Mouse (Mus musculus) heart, embryonic 13.5 days (tissue): Measurements from ENCODE around the gene Cd86. TPM values are rescaled to one million over a fixed set of nuclear protein-coding genes. Genes with fewer than 3 reads are reported as not detected.
A peak's percentile ranks its signal among the peaks of the same experiment; 100 is the strongest.

ENCODE experiments used
- ATAC-seq: fragments of 200-750 bp; cut with Nextera tagmentation; 2 replicates; pipeline ENCODE4 v1.8.0; 2017; ENCODE audit warnings: moderate TSS enrichment; ENCODE audit not compliant: insufficient number of reproducible peaks, low FRiP score, low TSS enrichment; ENCODE audit errors: extremely low read depth
- H3K27ac ChIP-seq: fragments of 300-500 bp; sonication (generic); replicated peaks from 2 replicates; pipeline ENCODE4 v1.5.1; 2015; ENCODE audit warnings: moderate library complexity, mild to moderate bottlenecking, inconsistent platforms
- H3K27me3 ChIP-seq: fragments of 300-500 bp; sonication (generic); replicated peaks from 2 replicates; pipeline ENCODE4 v1.6.1; 2015; ENCODE audit warnings: mild to moderate bottlenecking, inconsistent platforms
- H3K36me3 ChIP-seq: fragments of 300-500 bp; sonication (generic); 2 replicates; pipeline ENCODE4 v1.6.1; 2015; ENCODE audit warnings: mild to moderate bottlenecking, inconsistent platforms
- H3K4me1 ChIP-seq: fragments of 300-500 bp; sonication (generic); 2 replicates; pipeline ENCODE4 v1.6.1; 2015; ENCODE audit warnings: inconsistent platforms
- H3K4me2 ChIP-seq: fragments of 300-500 bp; sonication (generic); 2 replicates; pipeline ENCODE4 v1.6.1; 2015; ENCODE audit warnings: inconsistent platforms, mild to moderate bottlenecking, moderate library complexity
- H3K4me3 ChIP-seq: fragments of 300-500 bp; sonication (generic); 2 replicates; pipeline ENCODE4 v1.5.1; 2015; ENCODE audit warnings: moderate library complexity, mild to moderate bottlenecking, inconsistent platforms
- H3K9ac ChIP-seq: fragments of 300-500 bp; sonication (generic); 2 replicates; pipeline ENCODE4 v1.6.1; 2015; ENCODE audit warnings: inconsistent platforms, mild to moderate bottlenecking, moderate library complexity
- H3K9me3 ChIP-seq: fragments of 300-500 bp; sonication (generic); 2 replicates; pipeline ENCODE4 v1.6.1; 2016; ENCODE audit warnings: inconsistent platforms
- WGBS: fragments of 180-500 bp; shearing (Covaris S2); methylation state at CpG from one replicate; pipeline ENCODE4 v1.1.7; 2015; ENCODE audit warnings: mixed read lengths; 5-methylcytosine and 5-hydroxymethylcytosine counted together
- polyA plus RNA-seq: library from polyadenylated mRNA; unstranded; fragments of >200 nt; fragmentation: Nextera tagmentation; extraction: Ambion mirVana; gene quantifications from 2 replicates; pipeline ENCODE4 v1.2.1, GENCODE M21; 2015

Gene Cd86
- 1.2 and 1.3 TPM in 2 replicates for polyA plus RNA-seq

- no peak within 1 kb of the TSS for H3K4me3 ChIP-seq
- 79% methylated on average over 13 of the region's 13 CpGs for WGBS
- H3K27me3 ChIP-seq = no peaks in the 10 kb centered on the region
- no peak within 1 kb of the TSS for H3K9ac ChIP-seq
- H3K9me3 ChIP-seq = no peaks in the 10 kb centered on the region
- H3K4me1 ChIP-seq = no peaks in the 10 kb centered on the region
- ATAC-seq = no peak
- H3K4me2 ChIP-seq = no peak within 1 kb of the TSS
- H3K27ac ChIP-seq = no peak within 1 kb of the TSS
- no peaks in the 10 kb centered on the region for H3K36me3 ChIP-seq
Measured at GRCm38 (mm10) chr16:36665782-36666181, at the start of gene Cd86. Cd86 (minus strand) TSS chr16:36666081.

GRCm38 (mm10) chr16:36711760-36712159 lies 45.9 kb upstream of the Cd86 start:
- Histone ChIP-seq H3K27ac (no peak overlapping the region), H3K4me3 (no peak overlapping the region), H3K4me1 (no peaks in the 10 kb centered on the region), H3K36me3 (no peaks in the 10 kb centered on the region), H3K9me3 (no peaks in the 10 kb centered on the region), H3K4me2 (no peak overlapping the region), H3K9ac (no peak overlapping the region), H3K27me3 (no peaks in the 10 kb centered on the region)
- no peak for ATAC-seq
- 78% methylated on average over 12 of the region's 12 CpGs for WGBS

DNA sequence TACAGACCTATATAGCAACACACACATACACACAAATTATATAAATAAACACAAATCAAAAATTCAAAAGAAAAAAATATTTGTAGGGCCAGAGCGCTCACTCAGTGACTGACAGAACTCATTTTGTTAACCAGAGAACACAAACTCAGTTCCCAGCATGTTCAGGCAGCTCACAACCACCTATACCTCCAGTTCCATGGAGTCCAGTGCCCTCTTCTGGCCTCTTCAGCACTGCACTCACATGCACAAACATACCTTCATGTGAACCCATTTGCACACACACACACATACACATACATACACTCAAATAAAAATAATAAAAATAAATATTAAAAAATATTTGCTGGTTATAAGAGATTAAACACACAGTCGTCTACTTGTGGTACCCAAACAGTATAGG lies 44.9 kb upstream of the Cd86 start:
- H3K4me3 ChIP-seq = no peak overlapping the region
- no peak overlapping the region for H3K4me2 ChIP-seq
- H3K27ac ChIP-seq = no peak overlapping the region
- no peaks in the 10 kb centered on the region for H3K27me3 ChIP-seq
- no peaks in the 10 kb centered on the region for H3K36me3 ChIP-seq
- 80% methylated on average over 2 of the region's 2 CpGs for WGBS
- no peaks in the 10 kb centered on the region for H3K4me1 ChIP-seq
- H3K9me3 ChIP-seq = no peaks in the 10 kb centered on the region
- H3K9ac ChIP-seq = no peak overlapping the region
- no peak for ATAC-seq

DNA sequence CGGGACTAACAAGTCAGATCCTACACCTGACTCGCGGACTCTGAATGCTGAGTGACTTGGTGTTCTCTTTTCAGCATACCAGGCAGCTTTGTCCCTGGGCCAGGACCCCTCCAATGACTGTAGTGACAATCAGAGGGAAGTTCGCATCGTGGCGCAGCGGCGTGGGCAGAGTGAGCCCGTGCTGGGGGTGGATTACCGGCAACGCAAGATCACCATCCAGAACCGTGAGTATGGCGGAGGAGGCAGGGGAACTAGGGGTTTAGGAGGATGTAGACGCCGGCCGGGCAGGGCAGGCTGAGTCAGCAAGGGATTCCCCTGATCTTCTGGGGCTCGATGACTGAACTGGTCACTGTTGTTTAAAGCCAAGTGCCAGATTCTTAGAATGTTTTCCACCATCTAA lies 43.5 kb upstream of the Cd86 start:
- no peaks in the 10 kb centered on the region for H3K9me3 ChIP-seq
- no peak overlapping the region for H3K4me3 ChIP-seq
- no peak overlapping the region for H3K4me2 ChIP-seq
- no peak overlapping the region for H3K9ac ChIP-seq
- no peak for ATAC-seq
- H3K27ac ChIP-seq = no peak overlapping the region
- H3K27me3 ChIP-seq = no peaks in the 10 kb centered on the region
- H3K4me1 ChIP-seq = no peaks in the 10 kb centered on the region
- WGBS = 83% methylated on average over 17 of the region's 17 CpGs
- no peaks in the 10 kb centered on the region for H3K36me3 ChIP-seq

GRCm38 (mm10) chr16:36708751-36709150 lies 42.9 kb upstream of the Cd86 start:
- Histone ChIP-seq H3K4me1 (no peaks in the 10 kb centered on the region), H3K27ac (no peak overlapping the region), H3K9me3 (no peaks in the 10 kb centered on the region), H3K4me3 (no peak overlapping the region), H3K27me3 (no peaks in the 10 kb centered on the region), H3K9ac (no peak overlapping the region), H3K36me3 (no peaks in the 10 kb centered on the region), H3K4me2 (no peak overlapping the region)
- ATAC-seq = no peak
- WGBS = 68% methylated on average over 7 of the region's 7 CpGs

- 66% methylated on average over 6 of the region's 6 CpGs for WGBS
Measured at GRCm38 (mm10) chr16:36707702-36708423, 42.0 kb upstream of the Cd86 start.

GRCm38 (mm10) chr16:36700484-36700883 lies 34.6 kb upstream of the Cd86 start:
- H3K27ac ChIP-seq = no peak overlapping the region
- no peak for ATAC-seq
- 67% methylated on average over 2 of the region's 2 CpGs for WGBS
- H3K36me3 ChIP-seq = no peaks in the 10 kb centered on the region
- H3K4me1 ChIP-seq = no peaks in the 10 kb centered on the region
- H3K9ac ChIP-seq = no peak overlapping the region
- H3K4me2 ChIP-seq = no peak overlapping the region
- H3K27me3 ChIP-seq = no peaks in the 10 kb centered on the region
- no peak overlapping the region for H3K4me3 ChIP-seq
- no peaks in the 10 kb centered on the region for H3K9me3 ChIP-seq

More at GRCm38 (mm10) chr16:36707702-36708423, 42.0 kb upstream of the Cd86 start:
- Histone ChIP-seq H3K9me3 (no peaks in the 10 kb centered on the region), H3K4me1 (no peaks in the 10 kb centered on the region), H3K27ac (no peak overlapping the region), H3K27me3 (no peaks in the 10 kb centered on the region), H3K4me3 (no peak overlapping the region), H3K9ac (no peak overlapping the region), H3K4me2 (no peak overlapping the region), H3K36me3 (no peaks in the 10 kb centered on the region)
- ATAC-seq = no peak

- Histone ChIP-seq H3K4me1 (peaks cover 8% of the 10 kb centered on the region), H3K4me3 (no peak overlapping the region), H3K9me3 (no peaks in the 10 kb centered on the region), H3K27ac (no peak overlapping the region), H3K4me2 (no peak overlapping the region), H3K9ac (no peak overlapping the region), H3K27me3 (peaks cover 28% of the 10 kb centered on the region), H3K36me3 (no peaks in the 10 kb centered on the region)
- 74% methylated on average over 8 of the region's 8 CpGs for WGBS
- no peak for ATAC-seq
Measured at GRCm38 (mm10) chr16:36697331-36697730, 31.4 kb upstream of the Cd86 start.

- Histone ChIP-seq H3K9ac (no peak overlapping the region), H3K27me3 (peaks cover 37% of the 10 kb centered on the region), H3K36me3 (no peaks in the 10 kb centered on the region), H3K4me2 (peak overlapping the region; percentile 90), H3K4me3 (no peak overlapping the region), H3K4me1 (peaks cover 8% of the 10 kb centered on the region), H3K27ac (no peak overlapping the region), H3K9me3 (no peaks in the 10 kb centered on the region)
- no peak for ATAC-seq
- 64% methylated on average over 9 of the region's 9 CpGs for WGBS
Measured at GRCm38 (mm10) chr16:36694798-36695290, 29.0 kb upstream of the Cd86 start.

DNA sequence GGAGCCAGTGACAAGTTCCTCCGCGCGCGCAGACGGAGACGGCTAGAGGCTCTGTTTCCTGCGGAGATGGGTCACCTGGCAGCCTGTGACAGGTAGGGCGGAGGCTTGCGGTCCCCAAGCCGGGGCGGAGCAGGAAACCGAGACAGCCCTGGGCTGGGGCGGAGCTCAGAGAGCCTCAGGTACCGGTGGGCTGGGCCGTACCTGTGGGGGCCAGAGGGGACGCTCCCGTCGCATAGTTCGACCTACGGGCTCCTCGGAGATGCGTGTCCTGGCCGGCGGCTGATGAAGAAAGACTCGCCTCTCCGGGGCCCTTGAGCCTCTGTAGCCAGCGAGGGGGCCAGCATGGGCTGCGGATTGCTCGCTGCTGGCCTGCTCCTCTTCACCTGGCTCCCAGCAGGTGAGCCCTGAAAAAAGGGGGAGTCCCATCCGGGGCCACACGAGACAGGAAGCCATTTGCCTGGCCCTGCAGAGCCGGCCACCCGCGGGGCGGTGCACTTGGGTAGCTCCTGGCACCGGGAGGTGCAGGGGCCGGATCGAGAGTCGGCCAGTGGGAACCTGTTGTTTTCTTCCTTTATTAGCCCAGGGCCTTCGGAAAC lies 28.0 kb upstream of the Cd86 start, which contains the start of gene Ildr1:
Gene Ildr1, plus strand, starts transcription at position 161 of the 596 bp plus-strand sequence.
- 1% methylated on average over 40 of the region's 40 CpGs for WGBS
- H3K4me2 ChIP-seq = peak within 1 kb of the TSS; percentile 90
- no peaks in the 10 kb centered on the region for H3K9me3 ChIP-seq
- no peak within 1 kb of the TSS for H3K27ac ChIP-seq
- no peak for ATAC-seq
- H3K4me1 ChIP-seq = peaks cover 8% of the 10 kb centered on the region
- H3K4me3 ChIP-seq = peak within 1 kb of the TSS; percentile 58
- no peaks in the 10 kb centered on the region for H3K36me3 ChIP-seq
- H3K9ac ChIP-seq = peak within 1 kb of the TSS; percentile 72
- peaks cover 37% of the 10 kb centered on the region for H3K27me3 ChIP-seq

DNA sequence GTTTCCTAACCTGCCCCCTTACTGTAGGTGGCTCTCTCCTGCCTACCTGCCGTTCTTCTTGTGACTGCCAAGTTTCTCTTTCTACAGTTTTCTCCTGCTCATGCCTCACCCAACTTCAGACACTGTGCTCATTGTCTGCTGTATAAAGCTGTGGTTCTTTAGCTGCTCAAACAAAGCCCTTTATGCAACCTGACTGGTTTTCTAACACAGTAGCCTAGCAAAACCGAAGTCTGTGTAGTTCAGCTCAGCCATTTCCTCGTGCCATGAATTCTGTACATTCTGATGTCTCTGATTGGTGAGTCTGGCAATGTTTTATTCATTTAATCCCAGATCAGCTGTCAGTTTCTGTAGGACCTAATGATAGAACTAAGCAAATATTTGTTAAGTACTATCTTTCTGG lies 25.6 kb upstream of the Cd86 start:
- no peak for ATAC-seq
- Histone ChIP-seq H3K27ac (no peak overlapping the region), H3K4me2 (no peak overlapping the region)

DNA sequence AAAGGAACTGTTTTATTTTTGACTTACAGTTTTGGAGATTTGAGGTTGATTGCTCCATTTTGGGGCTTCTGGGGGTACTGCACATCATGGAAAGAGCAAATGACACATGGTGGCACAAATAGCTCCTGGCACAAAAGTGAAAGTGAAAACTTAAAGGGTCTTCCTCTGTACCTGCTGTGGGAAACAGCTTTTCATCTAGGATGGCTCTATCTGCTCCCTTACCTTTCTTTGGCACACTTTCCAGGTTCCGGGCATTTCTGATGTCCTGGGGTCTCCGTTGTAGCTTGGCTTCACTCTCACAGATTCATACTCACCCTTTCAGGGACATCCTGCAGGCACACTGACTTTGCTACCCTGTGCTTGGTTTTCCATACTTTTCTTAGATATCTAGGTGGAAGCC lies 22.2 kb upstream of the Cd86 start:
- 87% methylated on average over 2 of the region's 2 CpGs for WGBS
- Histone ChIP-seq H3K9me3 (no peaks in the 10 kb centered on the region), H3K9ac (no peak overlapping the region), H3K27ac (no peak overlapping the region), H3K36me3 (no peaks in the 10 kb centered on the region), H3K4me2 (no peak overlapping the region), H3K4me1 (no peaks in the 10 kb centered on the region), H3K27me3 (peaks cover 17% of the 10 kb centered on the region), H3K4me3 (no peak overlapping the region)
- ATAC-seq = no peak

More for the DNA sequence above, 25.6 kb upstream of the Cd86 start:
- Histone ChIP-seq H3K4me3 (no peak overlapping the region), H3K9ac (no peak overlapping the region), H3K4me1 (peaks cover 8% of the 10 kb centered on the region), H3K36me3 (no peaks in the 10 kb centered on the region), H3K27me3 (peaks cover 37% of the 10 kb centered on the region), H3K9me3 (no peaks in the 10 kb centered on the region)
- WGBS = 67% methylated on average over 3 of the region's 3 CpGs
